Mouse (Mus musculus): Measurements from ENCODE around the gene Rpl11. TPM values are rescaled to one million over a fixed set of nuclear protein-coding genes. Genes with fewer than 3 reads are reported as not detected.

Gene Rpl11
- total RNA-seq, 2 experiments from 2014 or later = 248 to 256 TPM

DNA sequence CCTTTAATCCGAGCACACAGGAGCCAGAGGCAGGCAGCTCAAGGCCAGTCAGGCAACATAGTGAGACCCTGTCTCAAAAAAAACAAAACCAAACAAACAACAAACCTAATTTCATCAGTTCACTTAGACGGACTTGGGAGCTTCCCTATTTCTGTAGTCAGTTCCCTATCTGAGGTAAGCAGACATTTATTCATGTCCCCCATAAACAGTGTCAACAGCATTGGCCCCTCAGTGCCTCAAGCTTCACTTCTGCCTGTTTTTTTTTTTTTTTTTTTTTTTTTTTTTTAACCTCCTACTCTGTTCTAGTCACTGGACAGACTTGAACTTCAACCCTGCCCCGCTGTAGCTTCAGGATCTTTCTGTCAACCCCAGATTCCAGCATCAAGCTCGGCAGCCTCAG is 18.1 kb downstream of the Rpl11 start:
- DNase-seq (ENCODE audit: low spot score in 2 of 2) = no peak
- intact Hi-C loops (cut with DNase I) = no loop called here

- no peak for DNase-seq (ENCODE audit: low spot score in 2 of 2)
- intact Hi-C loops (cut with DNase I) = no loop called here
These were observed 20.0 kb downstream of the Rpl11 start for GRCm38 (mm10) chr4:136033231-136033630.

GRCm38 (mm10) chr4:136030968-136031909 is 22.0 kb downstream of the Rpl11 start:
- intact Hi-C loops (cut with DNase I) = no loop called here
- no peak for DNase-seq (ENCODE audit: low spot score in 2 of 2)

DNA sequence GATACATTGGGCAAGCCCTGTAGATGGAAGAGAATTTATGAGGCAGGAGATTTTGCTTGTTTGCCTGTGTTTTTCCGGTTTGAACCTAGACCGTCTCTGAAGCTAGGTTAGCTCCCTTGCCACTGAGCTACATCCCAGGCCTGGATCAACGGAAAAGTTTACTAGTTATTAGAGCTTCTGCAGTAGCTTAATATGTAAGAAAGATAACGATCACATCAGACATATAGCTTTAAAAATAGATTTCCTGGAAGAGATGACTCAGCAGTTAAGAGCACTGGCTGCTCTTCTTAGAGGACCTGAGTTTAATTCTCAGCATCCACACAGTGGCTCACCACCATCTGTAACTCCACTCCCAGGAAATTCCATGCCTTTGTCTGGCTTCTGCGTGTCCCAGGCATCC is 24.5 kb downstream of the Rpl11 start:
- intact Hi-C loops (cut with DNase I) = no loop called here

GRCm38 (mm10) chr4:136028132-136028564 is 25.1 kb downstream of the Rpl11 start:
- intact Hi-C loops (cut with DNase I) = no loop called here
- no peak for DNase-seq (ENCODE audit: low spot score in 2 of 2)

More for the DNA sequence above, 24.5 kb downstream of the Rpl11 start:
- no peak for DNase-seq (ENCODE audit: low spot score in 2 of 2)

DNA sequence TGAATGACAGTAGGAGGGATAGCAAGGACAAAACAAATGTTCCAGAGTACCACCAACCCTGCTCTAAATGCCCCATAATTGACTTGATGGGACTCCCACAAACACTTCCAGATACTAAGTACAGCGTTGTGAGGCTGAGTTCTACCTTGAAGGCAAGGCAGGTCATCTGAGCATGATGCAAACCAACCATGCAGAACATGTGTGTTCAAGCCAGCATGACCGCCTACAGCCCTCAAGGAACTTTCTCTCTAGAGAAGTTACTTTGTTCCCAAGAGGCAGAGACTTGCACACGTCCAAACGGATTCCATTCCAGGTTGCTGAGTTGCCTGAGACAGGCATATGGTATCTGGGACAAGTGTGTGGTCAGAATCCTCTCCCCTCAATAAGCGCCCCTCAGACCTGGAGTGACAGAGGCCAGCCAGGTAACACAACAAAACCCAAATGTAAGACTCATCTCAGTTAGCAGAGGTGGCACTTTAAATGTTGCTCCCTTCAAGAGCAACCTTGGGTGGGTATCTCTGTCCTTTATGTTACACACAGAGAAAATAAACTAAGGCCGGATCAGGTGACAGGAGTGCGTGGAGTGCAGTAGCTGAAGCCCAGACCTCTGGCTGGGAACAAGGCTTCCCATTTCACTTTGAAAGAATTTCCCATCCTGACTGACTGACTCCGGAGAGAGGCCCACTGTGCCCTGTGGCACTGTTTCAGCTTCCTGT is 25.7 kb downstream of the Rpl11 start:
- DNase-seq (ENCODE audit: low spot score in 2 of 2) = no peak
- intact Hi-C loops (cut with DNase I) = no loop called here

DNA sequence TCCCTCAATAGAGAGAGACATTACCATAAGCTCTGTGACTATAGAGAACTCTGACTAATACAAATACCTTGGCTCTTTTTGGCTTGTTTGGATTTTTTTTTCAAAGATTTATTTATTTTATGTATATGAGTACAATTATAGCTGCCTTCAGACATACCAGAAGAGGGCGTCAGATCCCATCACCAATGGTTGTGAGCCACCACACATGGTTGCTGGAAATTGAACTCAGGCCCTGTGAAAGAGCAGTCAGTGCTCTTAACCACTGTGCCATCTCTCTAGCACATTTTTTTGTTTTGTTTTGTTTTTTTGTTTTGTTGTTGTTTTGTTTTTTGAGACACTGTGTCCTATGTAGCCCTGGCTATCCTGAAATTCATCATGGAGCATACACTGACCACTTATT is 27.9 kb downstream of the Rpl11 start:
- intact Hi-C loops (cut with DNase I) = no loop called here
- DNase-seq (ENCODE audit: low spot score in 2 of 2) = no peak

- DNase-seq (ENCODE audit: low spot score in 2 of 2) = no peak
- intact Hi-C loops (cut with DNase I) = loop anchor here (5.0 kb wide), 1 partner anchor 36 kb away; the partner anchor contains the start of gene Pithd1
These were observed 30.3 kb downstream of the Rpl11 start for GRCm38 (mm10) chr4:136022924-136023323.

DNA sequence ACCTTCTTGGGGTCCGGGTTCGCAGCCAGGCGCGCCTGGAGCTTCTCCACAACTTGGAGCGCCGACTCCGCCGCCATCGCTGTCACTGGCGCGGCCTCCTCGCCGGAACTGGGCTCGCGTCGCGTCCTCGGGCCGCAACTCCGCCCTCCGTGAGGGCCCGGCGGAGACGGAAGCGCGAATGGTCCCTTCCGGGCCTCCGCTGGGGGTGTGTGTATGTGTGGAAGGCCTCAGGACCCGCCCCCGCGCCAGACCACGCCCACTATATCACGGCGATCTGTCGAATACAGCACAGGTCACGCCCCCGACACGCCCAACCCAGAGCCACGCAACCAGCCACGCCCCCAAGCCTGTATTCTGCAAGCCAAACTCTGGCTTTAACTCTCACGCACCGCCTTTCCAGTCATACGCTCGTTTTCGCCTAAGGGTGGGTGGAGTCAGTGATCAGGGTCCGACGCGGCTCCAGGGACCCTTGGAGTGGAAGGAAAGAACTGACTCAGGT is 31.6 kb downstream of the Rpl11 start, which contains the start of gene Eloa:
Gene Eloa (minus strand): TSS at position 215 of the 499 bp plus-strand sequence.
- intact Hi-C loops (cut with DNase I) = loop anchor here (5.0 kb wide), 1 partner anchor 34 kb away; the partner anchor contains the start of gene Pithd1
- DNase-seq (ENCODE audit: low spot score in 2 of 2) = peak; percentile 97 to 98

DNA sequence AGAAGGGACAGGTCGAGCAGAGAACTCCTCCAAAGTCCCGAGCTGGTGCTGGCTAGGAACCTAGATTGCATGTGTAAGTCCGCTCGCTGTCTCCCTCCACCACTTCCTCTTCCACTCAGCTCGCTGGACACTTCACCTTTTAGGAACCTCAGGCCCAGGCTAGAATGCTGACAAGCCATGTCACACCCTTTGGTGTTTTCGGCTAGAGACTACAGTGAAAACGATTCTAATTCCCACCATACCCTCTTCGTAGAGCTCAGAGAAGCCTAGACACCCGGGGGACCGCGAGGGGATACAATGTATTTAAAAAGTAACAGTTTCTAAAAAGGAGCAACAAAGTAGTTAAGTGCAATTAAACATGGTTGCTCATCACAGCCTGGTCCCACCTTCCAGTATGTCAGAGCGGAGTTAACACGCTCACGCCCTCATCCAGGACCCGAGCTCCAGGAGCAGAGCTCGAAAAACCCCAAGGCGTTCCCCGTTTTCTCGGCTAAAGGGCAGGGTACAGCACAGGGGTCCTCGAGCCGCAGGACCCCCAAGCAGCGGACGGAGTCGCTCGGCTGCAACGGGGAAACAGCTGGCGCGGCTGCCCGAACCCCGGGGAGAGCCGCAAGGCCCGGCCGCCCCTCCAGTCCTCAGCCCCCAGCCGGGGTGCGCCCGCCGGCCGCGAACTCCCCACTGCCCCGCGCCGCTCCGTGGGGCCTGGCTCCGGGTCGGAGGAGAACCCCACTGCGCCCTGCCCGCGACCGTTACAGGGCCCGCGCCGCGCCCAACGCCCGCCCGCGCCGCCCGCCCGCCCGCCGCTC is 32.3 kb downstream of the Rpl11 start:
- peak in 1 of 2 experiments; percentile 7 for DNase-seq (ENCODE audit: low spot score in 2 of 2)
- intact Hi-C loops (cut with DNase I) = loop anchor here (5.0 kb wide), 1 partner anchor 34 kb away; the partner anchor contains the start of gene Pithd1

DNA sequence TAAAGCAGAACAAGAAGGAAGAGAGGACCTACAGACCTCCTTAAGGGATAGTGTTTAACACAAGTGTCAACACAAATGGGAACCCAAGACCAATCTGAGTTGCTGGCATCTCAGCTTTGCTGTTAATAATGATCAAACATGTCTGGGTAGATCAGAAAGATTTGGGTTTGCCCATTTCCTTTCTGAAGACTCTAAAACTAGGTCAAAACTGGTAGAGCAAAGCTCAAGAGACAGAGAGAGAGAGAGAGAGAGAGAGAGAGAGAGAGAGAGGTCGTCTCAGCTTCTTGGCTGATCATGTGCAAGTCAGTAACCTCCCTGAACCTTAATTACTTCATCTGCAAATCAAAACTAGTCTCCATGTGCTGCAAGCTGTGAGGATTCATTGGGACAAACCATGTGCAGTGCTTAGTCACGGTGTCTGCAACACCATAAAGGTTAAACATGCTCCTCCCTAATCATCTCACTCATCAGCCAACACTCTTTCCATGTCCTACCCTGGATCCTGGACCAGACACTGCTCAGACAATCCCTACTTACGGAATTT is 37.1 kb downstream of the Rpl11 start:
- DNase-seq (ENCODE audit: low spot score in 2 of 2) = no peak
- intact Hi-C loops (cut with DNase I) = no loop called here

DNA sequence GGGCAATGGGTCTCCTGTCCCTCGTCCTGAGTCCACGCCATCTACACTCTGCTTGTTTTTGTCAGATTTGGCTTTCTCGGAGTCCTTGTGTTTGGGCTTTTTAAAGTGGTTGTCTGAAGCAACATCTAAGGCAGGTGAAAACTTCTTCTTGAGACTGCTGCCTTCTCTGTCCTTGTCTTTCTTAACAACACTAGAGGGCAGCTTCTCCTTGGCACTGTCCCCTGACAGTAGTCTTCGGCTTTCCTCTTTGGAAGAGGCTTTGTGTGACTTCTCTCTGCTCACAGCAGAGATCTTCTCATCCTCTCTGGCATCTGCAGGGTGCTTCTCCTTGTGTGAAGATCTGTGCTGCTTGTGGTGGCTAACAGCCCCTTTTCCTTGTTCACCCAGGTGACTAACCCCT is 42.6 kb downstream of the Rpl11 start:
- intact Hi-C loops (cut with DNase I) = no loop called here
- no peak for DNase-seq (ENCODE audit: low spot score in 2 of 2)

DNA sequence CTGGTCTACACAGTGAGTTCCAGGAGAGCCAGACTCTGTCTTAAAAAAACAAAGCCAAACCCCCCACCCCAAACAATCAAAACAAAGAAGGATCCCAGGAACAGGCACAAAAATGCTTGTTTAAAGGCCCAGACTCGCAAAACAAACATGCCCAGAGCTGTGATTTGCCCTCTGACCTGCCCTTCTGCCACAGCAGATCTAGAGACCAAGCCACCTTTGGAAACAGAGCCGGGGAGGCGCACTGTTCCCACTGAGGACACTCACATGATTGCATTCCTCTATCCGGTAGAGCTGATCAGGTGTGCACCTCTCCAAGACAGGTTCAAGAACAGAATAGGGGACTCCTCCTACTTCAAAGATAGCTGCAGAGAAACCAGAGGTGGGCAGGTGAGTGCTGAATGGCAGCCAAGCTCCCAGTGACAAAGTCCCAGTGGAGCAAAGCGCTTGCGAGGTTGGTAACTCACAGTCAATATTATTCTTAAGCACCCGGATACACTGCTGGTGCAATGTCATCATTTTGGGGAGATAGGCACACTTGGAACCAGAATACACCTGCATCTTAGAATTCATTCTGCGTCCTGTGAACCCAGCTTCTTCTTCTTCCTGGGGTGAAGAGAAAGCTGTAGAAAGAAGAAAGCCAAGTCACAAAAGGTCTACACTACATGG is 44.3 kb downstream of the Rpl11 start:
- DNase-seq (ENCODE audit: low spot score in 2 of 2) = no peak
- intact Hi-C loops (cut with DNase I) = no loop called here

DNA sequence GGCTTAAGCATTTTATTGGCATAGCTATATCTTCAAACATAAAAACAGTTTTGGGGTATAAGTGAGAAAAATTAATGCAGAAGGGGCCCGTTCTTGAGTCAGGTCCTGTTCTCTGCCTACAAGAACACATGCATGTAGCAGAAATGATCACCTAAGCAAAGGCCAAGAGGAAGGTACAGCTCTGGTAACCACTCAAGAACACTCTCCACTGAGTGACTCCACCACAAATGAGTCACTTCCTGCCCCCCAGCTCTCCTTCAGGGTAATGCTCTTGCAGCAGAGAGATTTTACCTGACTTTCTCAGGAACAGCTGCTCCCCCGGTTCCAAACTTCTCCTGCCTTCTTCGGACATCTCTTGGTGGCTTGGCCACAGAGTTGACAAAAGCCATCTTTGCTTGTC is 46.4 kb downstream of the Rpl11 start:
- no peak for DNase-seq (ENCODE audit: low spot score in 2 of 2)
- intact Hi-C loops (cut with DNase I) = no loop called here

GRCm38 (mm10) chr4:136004921-136005320 is 48.3 kb downstream of the Rpl11 start:
- intact Hi-C loops (cut with DNase I) = no loop called here

GRCm38 (mm10) chr4:136004107-136004675 is 49.0 kb downstream of the Rpl11 start:
- DNase-seq (ENCODE audit: low spot score in 2 of 2) = no peak
- intact Hi-C loops (cut with DNase I) = no loop called here

More at GRCm38 (mm10) chr4:136004921-136005320, 48.3 kb downstream of the Rpl11 start:
- DNase-seq (ENCODE audit: low spot score in 2 of 2) = no peak

DNA sequence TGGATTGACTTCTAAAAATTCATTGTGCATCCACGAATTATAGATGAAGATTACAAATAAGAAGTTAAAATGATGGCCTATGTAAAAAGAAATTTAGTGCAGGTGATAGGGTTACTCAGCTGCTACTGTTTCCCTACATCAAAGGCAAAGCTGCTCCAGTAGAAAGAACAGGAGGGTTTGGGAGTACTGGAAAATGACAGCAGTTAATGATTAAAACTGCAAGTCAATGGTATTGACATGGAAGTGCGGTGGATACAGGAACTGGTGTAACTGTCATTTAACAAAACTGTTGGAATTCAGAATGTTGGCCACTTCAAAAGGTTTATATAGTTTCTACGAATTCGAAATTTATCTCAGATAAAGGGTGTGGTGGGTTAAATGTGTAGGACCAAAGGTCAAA is 58.1 kb downstream of the Rpl11 start:
- DNase-seq (ENCODE audit: low spot score in 2 of 2) = no peak
- intact Hi-C loops (cut with DNase I) = no loop called here

GRCm38 (mm10) chr4:135993941-135994340 is 59.3 kb downstream of the Rpl11 start:
- no peak for DNase-seq (ENCODE audit: low spot score in 2 of 2)
- intact Hi-C loops (cut with DNase I) = no loop called here

Data from left cerebral cortex, postnatal 36 days (tissue).